Mouse (Mus musculus) forebrain, embryonic 16.5 days (tissue): ENCODE data around the gene Dcaf1. TPM values are rescaled to one million over a fixed set of nuclear protein-coding genes. Genes with fewer than 3 reads are reported as not detected.

Experiments
- ATAC-seq: fragments of 200-750 bp; cut with Nextera tagmentation; 2 replicates; pipeline ENCODE4 v1.8.0; 2017; ENCODE audit warnings: mild to moderate bottlenecking, moderate library complexity
- H3K27ac ChIP-seq: fragments of 300-500 bp; sonication (generic); 2 replicates; pipeline ENCODE4 v1.5.1; 2014; ENCODE audit warnings: low read length, control low read depth
- H3K27me3 ChIP-seq: fragments of 300-500 bp; sonication (generic); replicated peaks from 2 replicates; pipeline ENCODE4 v1.6.1; 2014; ENCODE audit warnings: low read length; ENCODE audit not compliant: control insufficient read depth, insufficient read depth
- H3K36me3 ChIP-seq: fragments of 300-500 bp; sonication (generic); 2 replicates; pipeline ENCODE4 v1.6.1; 2014; ENCODE audit not compliant: control insufficient read depth, insufficient read depth
- H3K4me1 ChIP-seq: fragments of 300-500 bp; sonication (generic); replicated peaks from 2 replicates; pipeline ENCODE4 v1.6.1; 2014; ENCODE audit warnings: low read length; ENCODE audit not compliant: control insufficient read depth, insufficient read depth
- H3K4me2 ChIP-seq: fragments of 300-500 bp; sonication (generic); 2 replicates; pipeline ENCODE4 v1.6.1; 2014; ENCODE audit warnings: mild to moderate bottlenecking, low read length, control low read depth
- H3K4me3 ChIP-seq: fragments of 300-500 bp; sonication (generic); replicated peaks from 2 replicates; pipeline ENCODE4 v1.5.1; 2014; ENCODE audit warnings: mild to moderate bottlenecking, low read length, control low read depth
- H3K9ac ChIP-seq: fragments of 300-500 bp; sonication (generic); replicated peaks from 2 replicates; pipeline ENCODE4 v1.6.1; 2014; ENCODE audit warnings: low read depth, low read length, control low read depth
- H3K9me3 ChIP-seq: fragments of 300-500 bp; sonication (generic); 2 replicates; pipeline ENCODE4 v1.6.1; 2016; ENCODE audit warnings: low read length; ENCODE audit not compliant: control insufficient read depth
- WGBS: fragments of 180-500 bp; shearing (Covaris S2); extraction: QIAGEN DNeasy Blood & Tissue Kit; methylation state at CpG from one replicate; pipeline ENCODE4 v1.1.7; 2014; 5-methylcytosine and 5-hydroxymethylcytosine counted together
- polyA plus RNA-seq: library from polyadenylated mRNA; unstranded; fragments of >200 nt; fragmentation: Nextera tagmentation; extraction: Ambion mirVana; gene quantifications from 2 replicates; pipeline ENCODE4 v1.2.1, GENCODE M21; 2015

Dcaf1 gene
- polyA plus RNA-seq, result 23.9 and 24.9 TPM in 2 replicates

DNA sequence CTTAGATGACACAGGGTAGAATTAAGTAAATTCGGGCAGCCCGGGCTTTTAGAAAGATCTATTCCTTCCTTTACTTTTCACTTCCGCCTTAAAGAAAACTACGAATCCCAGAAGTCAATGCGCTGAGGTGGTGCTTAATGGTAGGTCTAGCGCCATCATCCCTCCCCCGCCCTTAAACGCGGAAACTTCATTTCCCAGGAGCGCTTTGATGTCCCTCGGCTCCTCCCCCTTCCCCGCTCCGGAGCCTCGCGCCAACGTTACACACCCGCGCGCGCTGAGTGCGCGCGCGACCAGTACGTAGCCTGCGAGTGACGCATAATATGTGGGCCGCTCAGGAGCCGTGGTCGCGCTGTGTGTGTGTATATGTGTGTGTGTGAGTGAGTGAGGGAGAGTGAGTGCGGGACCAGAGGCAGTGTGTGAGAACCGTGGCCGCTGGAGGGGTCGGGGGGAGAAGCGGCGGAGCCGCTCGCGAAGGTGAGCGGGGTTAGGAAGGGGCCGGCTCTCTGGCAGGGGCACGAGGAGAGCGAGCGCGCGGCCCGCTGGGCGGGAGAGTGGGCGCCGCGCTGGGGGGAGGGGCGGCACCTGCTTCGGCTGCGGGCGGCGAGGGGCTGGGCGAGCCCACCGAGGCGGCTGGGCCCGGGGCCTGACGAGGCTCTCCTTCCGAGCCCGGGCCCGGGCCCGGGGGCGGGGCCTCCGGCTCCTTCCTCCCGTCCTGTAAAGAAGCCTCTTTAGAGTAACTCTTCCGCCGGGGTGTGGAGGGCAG is at the start of gene Dcaf1:
Gene Dcaf1, plus strand, starts transcription at position 257 of the 763 bp plus-strand sequence.
- peak; percentile 98 for ATAC-seq
- H3K36me3 ChIP-seq, result no peaks in the 10 kb centered on the region; the same call in 1 of the 2 replicates
- H3K4me1 ChIP-seq, result peaks cover 6% of the 10 kb centered on the region
- H3K4me2 ChIP-seq, result peak within 1 kb of the TSS; percentile 96
- WGBS, result under 1% methylated on average over 71 of the region's 71 CpGs
- peak within 1 kb of the TSS; percentile 76 for H3K27ac ChIP-seq
- H3K9me3 ChIP-seq, result no peaks in the 10 kb centered on the region
- no peaks in the 10 kb centered on the region for H3K27me3 ChIP-seq
- H3K4me3 ChIP-seq, result peak within 1 kb of the TSS; percentile 90
- peak within 1 kb of the TSS; percentile 59 for H3K9ac ChIP-seq

DNA sequence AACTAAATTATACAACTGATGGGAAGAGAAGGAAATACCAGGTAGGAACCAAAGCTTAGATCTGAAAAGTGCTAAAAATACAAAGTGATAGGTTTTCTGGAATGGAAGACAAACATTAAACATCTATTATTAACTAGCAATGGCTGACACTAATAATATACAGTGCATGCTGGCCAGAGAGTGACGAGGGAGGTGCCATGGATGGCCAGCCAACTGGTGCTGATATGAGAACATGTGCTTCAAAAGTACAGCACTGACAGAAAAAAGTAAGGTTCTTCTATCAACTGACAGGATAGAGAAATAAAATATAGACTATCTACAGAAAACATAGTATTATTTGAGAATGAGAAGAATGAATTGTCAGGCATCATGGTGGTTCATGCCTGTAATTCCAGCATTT is 45.6 kb upstream of the Dcaf1 start:
- H3K27me3 ChIP-seq, result no peaks in the 10 kb centered on the region
- no peak for ATAC-seq
- no peaks in the 10 kb centered on the region for H3K4me1 ChIP-seq
- no peak overlapping the region for H3K4me3 ChIP-seq
- H3K9ac ChIP-seq, result no peak overlapping the region
- 91% methylated on average over 1 of the region's 1 CpGs for WGBS
- no peak overlapping the region for H3K27ac ChIP-seq
- no peaks in the 10 kb centered on the region for H3K9me3 ChIP-seq
- no peaks in the 10 kb centered on the region for H3K36me3 ChIP-seq
- no peak overlapping the region for H3K4me2 ChIP-seq

DNA sequence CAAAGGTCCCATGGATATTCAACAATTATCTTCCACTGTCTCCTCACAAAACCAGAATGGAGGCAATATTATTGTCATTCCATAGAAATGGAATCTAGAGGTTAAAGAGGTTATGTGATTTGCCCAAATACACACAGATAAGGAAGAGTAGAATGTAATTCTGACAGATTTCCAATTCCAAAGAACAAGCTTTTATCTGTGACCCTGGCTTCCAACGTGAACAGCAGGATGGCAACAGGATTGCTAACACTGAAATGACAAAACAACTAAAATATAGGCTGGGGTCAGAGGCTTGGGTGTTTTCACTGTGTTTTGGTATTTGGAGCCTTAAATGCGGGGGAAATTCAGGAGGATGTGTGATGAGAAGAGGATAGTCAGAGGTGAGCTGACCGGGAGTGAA is 44.3 kb upstream of the Dcaf1 start:
- Histone ChIP-seq H3K36me3 (no peaks in the 10 kb centered on the region), H3K27ac (no peak overlapping the region), H3K9me3 (no peaks in the 10 kb centered on the region), H3K9ac (no peak overlapping the region), H3K4me3 (no peak overlapping the region), H3K4me2 (no peak overlapping the region), H3K4me1 (no peaks in the 10 kb centered on the region), H3K27me3 (no peaks in the 10 kb centered on the region)
- ATAC-seq, result no peak
- 98% methylated on average over 3 of the region's 3 CpGs for WGBS

DNA sequence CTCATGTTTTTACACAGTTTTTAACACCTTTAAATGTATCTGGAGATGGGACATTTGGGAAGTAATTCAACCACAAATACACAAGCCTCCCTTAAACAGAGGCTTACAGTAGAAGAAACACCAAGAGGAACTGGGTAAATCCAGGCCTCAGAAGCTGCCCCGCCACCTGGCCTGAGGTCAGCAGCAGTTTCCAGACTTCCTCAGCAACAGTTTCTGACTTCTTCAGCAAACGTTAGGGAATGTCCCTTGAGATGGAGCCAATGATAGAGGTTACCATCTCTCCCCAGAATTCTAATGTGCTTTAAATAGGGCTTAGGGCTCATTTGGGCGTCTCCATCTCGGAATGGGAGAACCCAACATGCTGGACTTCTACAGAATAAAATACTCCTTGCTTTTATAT is 43.4 kb upstream of the Dcaf1 start:
- H3K4me3 ChIP-seq, result no peak overlapping the region
- H3K9me3 ChIP-seq, result no peaks in the 10 kb centered on the region
- no peaks in the 10 kb centered on the region for H3K36me3 ChIP-seq
- H3K27me3 ChIP-seq, result no peaks in the 10 kb centered on the region
- ATAC-seq, result no peak
- no peak overlapping the region for H3K4me2 ChIP-seq
- 91% methylated on average over 4 of the region's 4 CpGs for WGBS
- no peak overlapping the region for H3K9ac ChIP-seq
- no peaks in the 10 kb centered on the region for H3K4me1 ChIP-seq
- no peak overlapping the region for H3K27ac ChIP-seq

DNA sequence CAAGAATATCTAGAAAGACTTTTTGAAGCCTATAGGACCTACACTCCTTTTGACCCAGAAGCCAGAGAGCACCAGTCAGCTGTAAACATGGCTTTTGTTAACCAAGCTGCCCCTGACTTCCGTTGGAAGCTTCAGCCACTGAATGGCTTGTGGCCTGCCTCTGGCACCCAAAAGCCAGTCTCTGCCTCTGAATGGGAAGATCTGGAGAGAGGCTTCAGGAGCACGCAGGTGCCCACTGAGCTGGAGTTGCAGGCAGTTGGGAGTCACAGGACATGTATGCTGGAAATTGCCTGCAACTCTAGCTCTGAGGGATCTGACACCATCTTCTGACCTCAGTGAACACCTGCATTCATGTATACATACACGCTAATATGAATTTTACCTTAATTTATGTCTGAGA is 41.6 kb upstream of the Dcaf1 start:
- Histone ChIP-seq H3K4me3 (no peak overlapping the region), H3K9me3 (no peaks in the 10 kb centered on the region), H3K4me2 (no peak overlapping the region), H3K4me1 (no peaks in the 10 kb centered on the region), H3K27me3 (no peaks in the 10 kb centered on the region), H3K27ac (no peak overlapping the region), H3K36me3 (no peaks in the 10 kb centered on the region), H3K9ac (no peak overlapping the region)
- ATAC-seq, result no peak
- 89% methylated on average over 3 of the region's 3 CpGs for whole genome bisulfite sequencing

DNA sequence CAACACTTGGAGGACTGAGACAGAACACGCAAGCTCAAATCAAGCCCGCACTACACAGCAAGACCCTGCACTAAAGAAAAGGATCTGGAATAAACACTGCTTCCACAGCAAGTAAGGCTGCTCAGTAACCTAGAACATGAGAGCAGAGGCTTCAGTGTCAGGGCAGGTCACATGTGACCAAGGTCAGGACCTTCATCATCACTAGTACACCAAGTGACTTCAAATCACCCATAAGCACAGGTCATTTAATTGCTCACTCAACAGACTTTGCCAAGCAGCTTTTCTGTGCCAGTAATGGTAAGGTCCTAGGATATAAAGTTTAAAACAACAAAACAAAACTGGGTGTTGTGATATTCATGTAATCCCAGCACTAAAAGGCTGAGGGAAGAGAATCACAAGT is 38.1 kb upstream of the Dcaf1 start:
- Histone ChIP-seq H3K4me3 (no peak overlapping the region), H3K9ac (no peak overlapping the region), H3K27me3 (no peaks in the 10 kb centered on the region), H3K27ac (no peak overlapping the region), H3K4me1 (peaks cover 9% of the 10 kb centered on the region), H3K4me2 (no peak overlapping the region), H3K9me3 (no peaks in the 10 kb centered on the region), H3K36me3 (no peaks in the 10 kb centered on the region)
- ATAC-seq, result no peak
- 98% methylated on average over 2 of the region's 2 CpGs for WGBS

DNA sequence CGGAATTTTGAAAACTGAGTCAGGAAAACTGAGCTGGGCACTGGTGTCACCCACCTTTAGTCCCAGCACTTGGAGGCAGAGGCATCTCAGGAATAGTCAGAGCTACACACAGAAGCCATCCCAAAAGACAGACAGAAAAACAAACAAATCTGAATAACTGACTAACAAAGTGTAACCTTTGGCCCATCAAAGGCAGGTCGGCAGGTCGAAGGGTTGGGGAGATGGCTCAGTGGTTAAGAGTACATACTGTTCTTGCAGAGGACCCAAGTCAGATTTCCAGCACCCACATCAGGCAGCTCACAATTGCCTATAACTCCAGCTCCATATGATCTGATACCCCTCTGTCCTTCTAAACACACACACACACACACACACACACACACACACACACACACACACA is 36.5 kb upstream of the Dcaf1 start:
- Histone ChIP-seq H3K4me1 (peaks cover 14% of the 10 kb centered on the region), H3K27ac (no peak overlapping the region), H3K9ac (no peak overlapping the region), H3K4me2 (no peak overlapping the region), H3K36me3 (no peaks in the 10 kb centered on the region), H3K4me3 (no peak overlapping the region), H3K27me3 (no peaks in the 10 kb centered on the region), H3K9me3 (no peaks in the 10 kb centered on the region)
- WGBS, result 87% methylated on average over 3 of the region's 3 CpGs
- no peak for ATAC-seq

DNA sequence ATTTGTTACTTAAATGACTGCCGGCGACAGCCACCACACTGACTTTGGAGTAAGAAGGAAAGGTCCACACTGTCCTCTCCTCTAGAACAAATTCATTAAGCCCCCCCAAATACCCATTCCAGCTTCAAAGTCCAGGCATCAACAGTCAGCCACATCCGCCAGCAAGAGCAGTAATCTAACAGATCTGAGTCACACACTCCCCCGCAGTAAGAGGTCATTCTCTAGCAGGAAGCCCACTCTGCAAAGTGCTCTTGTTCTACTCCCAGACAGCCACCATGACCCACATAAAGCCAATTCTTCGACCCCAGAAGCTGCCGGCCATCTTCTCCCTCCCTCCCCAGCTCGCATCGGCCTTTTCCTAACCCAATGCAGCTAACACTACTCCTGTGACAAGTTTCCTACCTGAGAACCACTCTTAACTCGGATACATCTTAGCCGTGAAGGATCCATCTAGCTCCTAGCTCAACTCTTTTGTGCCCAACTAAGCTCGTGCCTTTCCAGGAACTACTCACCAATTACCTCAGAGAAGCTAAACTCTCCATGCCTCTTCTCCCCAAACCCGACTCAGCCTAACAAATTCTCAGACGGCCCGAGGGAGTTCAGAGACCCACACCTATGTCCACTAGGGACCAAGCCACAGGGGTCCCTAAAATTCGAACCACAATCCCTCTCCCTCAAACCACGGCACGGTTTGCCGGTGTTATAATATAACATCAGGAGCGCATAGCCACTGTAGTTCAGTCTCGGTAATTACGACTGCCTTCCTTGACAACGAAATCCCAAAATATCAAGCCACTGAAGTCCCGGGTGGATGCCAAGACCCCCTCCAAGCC is 33.5 kb upstream of the Dcaf1 start:
- 6% methylated on average over 23 of the region's 23 CpGs for WGBS
- Histone ChIP-seq H3K4me2 (peak overlapping the region; percentile 92), H3K9me3 (no peaks in the 10 kb centered on the region), H3K4me3 (peak overlapping the region; percentile 94), H3K9ac (peak overlapping the region; percentile 100), H3K27ac (peak overlapping the region; percentile 84), H3K36me3 (no peaks in the 10 kb centered on the region), H3K4me1 (peaks cover 14% of the 10 kb centered on the region), H3K27me3 (no peaks in the 10 kb centered on the region)
- peak; percentile 19; the same call in 1 of the 2 replicates for ATAC-seq

DNA sequence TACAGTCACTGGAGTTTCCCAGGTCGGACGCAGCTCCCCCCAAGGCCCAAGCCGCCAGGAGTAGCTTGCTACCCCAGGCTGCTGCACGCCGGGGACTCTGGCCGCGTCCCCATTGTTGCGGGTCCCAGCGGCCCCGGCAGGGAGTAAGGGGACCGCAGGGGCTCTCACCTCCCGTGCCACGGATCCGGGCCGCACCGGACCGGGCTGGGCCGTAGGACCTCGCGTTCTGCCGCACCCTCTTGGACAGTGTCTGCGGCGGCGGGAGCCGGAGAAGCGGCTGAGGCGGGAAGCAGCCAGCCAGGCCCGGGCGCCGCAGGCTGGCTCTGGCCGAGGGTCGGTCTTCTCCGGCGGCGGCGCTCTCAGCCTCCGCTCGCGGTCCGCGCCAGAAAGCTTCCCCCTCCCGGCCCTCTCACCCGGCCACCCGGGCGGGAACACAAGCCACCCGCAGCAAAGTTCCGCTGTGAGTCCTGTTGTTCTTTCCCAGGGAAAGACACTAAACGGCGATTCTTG is 32.8 kb upstream of the Dcaf1 start, which contains the start of gene Rad54l2:
Gene Rad54l2, minus strand, starts transcription at position 383 of the 510 bp plus-strand sequence.
- Histone ChIP-seq H3K27me3 (no peaks in the 10 kb centered on the region), H3K4me3 (peak within 1 kb of the TSS; percentile 94), H3K4me2 (peak within 1 kb of the TSS; percentile 92), H3K27ac (peak within 1 kb of the TSS; percentile 84), H3K4me1 (peaks cover 14% of the 10 kb centered on the region), H3K36me3 (no peaks in the 10 kb centered on the region), H3K9ac (peak within 1 kb of the TSS; percentile 100), H3K9me3 (no peaks in the 10 kb centered on the region)
- under 1% methylated on average over 40 of the region's 49 CpGs for WGBS
- ATAC-seq, result peak; percentile 94
